Mouse (Mus musculus) ES-E14 (cell line): ENCODE data around the gene Pex7.

Experiments
- HCFC1 ChIP-seq: IDR thresholded peaks from 2 replicates; pipeline ENCODE4 v1.6.1; 2012; ENCODE audit warnings: low read length, inconsistent platforms, borderline replicate concordance; ENCODE audit not compliant: insufficient read depth
- MAFK ChIP-seq: IDR thresholded peaks from 2 replicates; pipeline ENCODE4 v1.6.1; 2014; ENCODE audit warnings: mild to moderate bottlenecking, low read depth, low read length, inconsistent platforms; ENCODE audit not compliant: insufficient read depth

- no peak for TF ChIP-seq HCFC1
- TF ChIP-seq MAFK = no peak
These were observed 587 bp upstream of the Pex7 start for GRCm38 (mm10) chr10:19908076-19908475.
